12 mouse cellular contexts compared by ENCODE assay signal in the genomic region with DNA sequence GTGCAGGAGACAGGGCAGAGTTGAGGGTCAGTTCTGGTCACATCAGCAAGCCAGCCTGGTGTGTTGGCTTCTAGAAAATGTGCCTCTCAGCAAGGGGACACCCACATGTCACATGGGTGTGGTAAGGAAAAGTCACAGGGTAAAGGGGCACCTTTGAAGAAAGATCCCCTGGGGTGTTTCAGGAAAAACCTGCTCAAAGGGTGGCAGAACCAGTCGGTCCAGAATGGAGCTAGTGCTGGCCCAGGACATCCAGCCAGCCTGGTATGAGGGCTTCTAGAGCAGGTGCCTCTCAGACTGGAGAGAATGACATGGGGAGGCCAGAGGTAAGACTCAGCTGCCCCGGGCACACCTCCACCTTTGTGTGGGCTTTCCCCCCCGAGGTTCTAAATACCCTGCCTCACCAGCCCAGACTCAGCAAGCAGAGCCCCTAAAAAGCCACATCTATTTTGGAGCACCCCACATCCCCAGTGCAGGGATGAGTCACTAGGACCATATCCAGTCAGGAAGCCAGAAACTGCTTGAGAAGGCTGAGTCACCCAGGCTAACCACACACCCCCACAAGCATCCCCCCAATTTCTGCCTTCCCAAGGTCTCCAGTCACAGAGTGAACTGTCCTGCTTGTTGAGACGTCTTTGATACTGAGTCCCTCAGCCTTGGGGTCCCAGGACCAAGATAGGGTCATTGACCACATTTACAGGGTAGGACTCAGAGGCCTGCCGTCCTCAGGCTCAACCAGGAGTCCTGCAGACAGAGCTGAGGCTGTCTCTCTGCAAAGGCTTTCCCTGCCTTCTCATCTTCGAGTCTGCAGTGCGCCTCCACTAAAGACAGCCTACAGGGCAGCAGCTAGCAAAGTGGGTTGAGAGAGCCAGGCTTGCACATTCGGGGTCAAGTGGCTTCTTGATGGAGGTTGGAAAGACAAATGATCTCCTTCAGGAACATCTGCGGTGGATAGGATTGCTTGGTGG. TPM values are rescaled to one million over a fixed set of nuclear protein-coding genes. Genes with fewer than 3 reads are reported as not detected.
DNase-seq lines count a peak whose midpoint lies in the region; ATAC-seq and TF ChIP-seq lines count a peak whose summit lies in the region.
"Had no signal": no experiment of that assay in that cellular context is flagged by ENCODE, and none has a peak within 500 bp of the region (broad histone marks: within the 10 kb centered on the region; RNA-seq: fewer than 3 reads in every experiment).

No protein-coding gene starts in this region.

- H3K9ac ChIP-seq in lung, embryonic 16.5 days (ENCODE audit: low read length): no peak overlapping the region
- no peak overlapping the region for H3K9ac ChIP-seq in forebrain, embryonic 16.5 days (replicated peaks; ENCODE audit: low read depth, low read length)
- H3K9ac ChIP-seq: liver, embryonic 12.5 days had no signal

- H3K36me3 ChIP-seq in lung, embryonic 16.5 days (ENCODE audit: control insufficient read depth, insufficient read depth, low read length): no peaks in the 10 kb centered on the region
- no peaks in the 10 kb centered on the region for H3K36me3 ChIP-seq in forebrain, embryonic 16.5 days (ENCODE audit: control insufficient read depth, insufficient read depth)
- H3K36me3 ChIP-seq: liver, embryonic 12.5 days had no signal

- H3K9me3 ChIP-seq in lung, embryonic 16.5 days (ENCODE audit: control insufficient read depth, low read length): no peaks in the 10 kb centered on the region
- no peaks in the 10 kb centered on the region for H3K9me3 ChIP-seq in forebrain, embryonic 16.5 days (ENCODE audit: control insufficient read depth, low read length)
- H3K9me3 ChIP-seq: liver, embryonic 12.5 days had no signal

- no peak overlapping the region for H3K27ac ChIP-seq in lung, embryonic 16.5 days (ENCODE audit: low read length)
- H3K27ac ChIP-seq in embryonic fibroblast, embryonic 13.5 days (ENCODE audit: insufficient read depth, low read length): peak overlapping the region; percentile 32
- peak overlapping the region; percentile 96 for H3K27ac ChIP-seq in olfactory bulb, adult 2 months (ENCODE audit: insufficient read depth, low read depth, low read length)
- no peak overlapping the region for H3K27ac ChIP-seq in forebrain, embryonic 16.5 days (ENCODE audit: low read length)
- H3K27ac ChIP-seq: liver, embryonic 12.5 days had no signal

- H3K4me1 ChIP-seq in lung, embryonic 16.5 days (replicated peaks; ENCODE audit: control insufficient read depth, insufficient read depth, low read length): peaks cover 9% of the 10 kb centered on the region; the same call in 1 of the 2 replicates
- H3K4me1 ChIP-seq in embryonic fibroblast, embryonic 13.5 days (ENCODE audit: control insufficient read depth, insufficient read depth, low read length): peaks cover 16% of the 10 kb centered on the region
- H3K4me1 ChIP-seq in olfactory bulb, adult 2 months (ENCODE audit: control insufficient read depth, insufficient read depth, low read length): peaks cover 58% of the 10 kb centered on the region
- H3K4me1 ChIP-seq in forebrain, embryonic 16.5 days (replicated peaks; ENCODE audit: control insufficient read depth, insufficient read depth, low read length): no peaks in the 10 kb centered on the region

- H3K4me2 ChIP-seq in lung, embryonic 16.5 days (ENCODE audit: low read depth, low read length): no peak overlapping the region
- no peak overlapping the region for H3K4me2 ChIP-seq in forebrain, embryonic 16.5 days (ENCODE audit: low read length)
- H3K4me2 ChIP-seq: liver, embryonic 12.5 days had no signal

- H3K4me3 ChIP-seq in lung, embryonic 16.5 days (ENCODE audit: low read length): no peak overlapping the region
- H3K4me3 ChIP-seq in embryonic fibroblast, embryonic 13.5 days (ENCODE audit: insufficient read depth, low read length): no peak overlapping the region
- no peak overlapping the region for H3K4me3 ChIP-seq in olfactory bulb, adult 2 months (ENCODE audit: insufficient read depth, low read depth, low read length)
- no peak overlapping the region for H3K4me3 ChIP-seq in forebrain, embryonic 16.5 days (replicated peaks; ENCODE audit: low read length)
- H3K4me3 ChIP-seq: liver, embryonic 12.5 days had no signal

- no peak for TF ChIP-seq POLR2A in embryonic fibroblast, embryonic 13.5 days (IDR thresholded peaks at IDR 0.05; ENCODE audit: low read depth, low read length)
- TF ChIP-seq POLR2A in olfactory bulb, adult 2 months (IDR thresholded peaks at IDR 0.05; ENCODE audit: insufficient read depth, low read depth, low read length): no peak

- no peak for DNase-seq in lung, postnatal 25 days (ENCODE audit: low spot score)
- peak; percentile 50 for DNase-seq in Muller cell, postnatal 12 days (ENCODE audit: inconsistent ontology term)
- DNase-seq in heart, postnatal 4 days: no peak
- DNase-seq: thymus, postnatal 14 days had no signal

- 42% methylated on average over 9 of the region's 9 CpGs for WGBS in lung, embryonic 16.5 days
- 35% methylated on average over 9 of the region's 9 CpGs for WGBS in olfactory bulb, adult 2 months
- 70% methylated on average over 9 of the region's 9 CpGs for WGBS in forebrain, embryonic 16.5 days

- no peaks in the 10 kb centered on the region; the same call in 1 of the 2 replicates for H3K27me3 ChIP-seq in lung, embryonic 16.5 days (ENCODE audit: control insufficient read depth, insufficient read depth, low read depth, low read length)
- H3K27me3 ChIP-seq in forebrain, embryonic 16.5 days (replicated peaks; ENCODE audit: control insufficient read depth, insufficient read depth, low read length): peaks cover 4% of the 10 kb centered on the region; the same call in 1 of the 2 replicates

- ATAC-seq in lung, embryonic 16.5 days (ENCODE audit: low read depth): peak; percentile 55
- ATAC-seq in forebrain, embryonic 16.5 days: no peak
- ATAC-seq: inflammation-experienced regulatory T-cells, adult 6 months; liver, embryonic 12.5 days had no signal

- TF ChIP-seq CTCF in embryonic fibroblast, embryonic 13.5 days (IDR thresholded peaks at IDR 0.05; ENCODE audit: borderline replicate concordance, insufficient read depth, low read length): no peak
- no peak for TF ChIP-seq CTCF in olfactory bulb, adult 2 months (IDR thresholded peaks at IDR 0.05; ENCODE audit: insufficient read depth, low read depth, low read length)

RNA-seq across cellular contexts. Expression of gene Trhr2, which starts 4.6 kb away (rescaled TPM):
- polyA plus RNA-seq in lung, embryonic 16.5 days (2015; fragmentation: Nextera tagmentation; extraction: Ambion mirVana): not detected in 2 replicates
- not detected in 2 replicates for polyA plus RNA-seq in embryonic fibroblast, embryonic 13.5 days (2011; ENCODE audit: insufficient read length, low read depth, missing spikeins)
- polyA plus RNA-seq in olfactory bulb, adult 2 months (2012; ENCODE audit: insufficient read depth, insufficient read length, low replicate concordance, missing spikeins): not detected in 2 replicates
- total RNA-seq in heart, postnatal 4 days (2021): not detected
- not detected in 2 replicates for polyA plus RNA-seq in forebrain, embryonic 16.5 days (2015; fragmentation: Nextera tagmentation; extraction: Ambion mirVana)
- total RNA-seq: monocyte, adult 5-6 weeks had no signal
- polyA plus RNA-seq: heart, embryonic 14.5 days; inflammation-experienced regulatory T-cells, adult 6 months; liver, embryonic 12.5 days had no signal

RNA-seq across cellular contexts. Expression of gene Zc3h18, which starts 20.5 kb away (rescaled TPM):
- polyA plus RNA-seq in lung, embryonic 16.5 days (2015; fragmentation: Nextera tagmentation; extraction: Ambion mirVana): 37.3 and 41.3 TPM in 2 replicates
- polyA plus RNA-seq in embryonic fibroblast, embryonic 13.5 days (2011; ENCODE audit: insufficient read length, low read depth, missing spikeins): 43.3 and 44.5 TPM in 2 replicates
- not detected in 2 replicates for polyA plus RNA-seq in olfactory bulb, adult 2 months (2012; ENCODE audit: insufficient read depth, insufficient read length, low replicate concordance, missing spikeins)
- 10 to 100 TPM; 28.4 to 31.1 TPM for total RNA-seq in heart, postnatal 4 days (2021)
- 44.7 and 47.5 TPM in 2 replicates for polyA plus RNA-seq in forebrain, embryonic 16.5 days (2015; fragmentation: Nextera tagmentation; extraction: Ambion mirVana)

Comparison
In these comparisons a context has a peak if more than half of its experiments do, and no peak if none do; other contexts are left out.
1. H3K27ac ChIP-seq: peak in embryonic fibroblast, embryonic 13.5 days (single experiment) and olfactory bulb, adult 2 months (single experiment); none in lung, embryonic 16.5 days (single experiment) and forebrain, embryonic 16.5 days (single experiment).